Comparison of ENCODE assay signal across 16 mouse cellular contexts in genomic region chr8:78254374-78254773, GRCm38 (mm10). TPM values are rescaled to one million over a fixed set of nuclear protein-coding genes. Genes with fewer than 3 reads are reported as not detected.
DNase-seq lines count a peak whose midpoint lies in the region; ATAC-seq and TF ChIP-seq lines count a peak whose summit lies in the region.
"Had no signal": no experiment of that assay in that cellular context is flagged by ENCODE, and none has a peak within 500 bp of the region (broad histone marks: within the 10 kb centered on the region; RNA-seq: fewer than 3 reads in every experiment).

No protein-coding gene starts in this region.

- no peak overlapping the region for H3K9ac ChIP-seq in forebrain, embryonic 14.5 days (ENCODE audit: low read length)
- H3K9ac ChIP-seq in forebrain, embryonic 13.5 days, result no peak overlapping the region
- H3K9ac ChIP-seq in hindbrain, postnatal 0 days (replicated peaks; ENCODE audit: low read length), result no peak overlapping the region
- H3K9ac ChIP-seq in liver, embryonic 12.5 days, result no peak overlapping the region
- H3K9ac ChIP-seq: limb, embryonic 15.5 days had no signal

- H3K4me3 ChIP-seq in forebrain, embryonic 14.5 days (ENCODE audit: low read depth, low read length), result no peak overlapping the region
- H3K4me3 ChIP-seq in forebrain, embryonic 13.5 days, result no peak overlapping the region
- no peak overlapping the region for H3K4me3 ChIP-seq in hindbrain, postnatal 0 days (ENCODE audit: low read length)
- H3K4me3 ChIP-seq in liver, embryonic 12.5 days, result no peak overlapping the region
- H3K4me3 ChIP-seq: limb, embryonic 15.5 days had no signal

- no peaks in the 10 kb centered on the region for H3K36me3 ChIP-seq in forebrain, embryonic 14.5 days (ENCODE audit: control insufficient read depth, insufficient read depth, low read length)
- H3K36me3 ChIP-seq in forebrain, embryonic 13.5 days (ENCODE audit: poor library complexity, severe bottlenecking), result no peaks in the 10 kb centered on the region
- H3K36me3 ChIP-seq in hindbrain, postnatal 0 days (ENCODE audit: insufficient read depth, low read length), result no peaks in the 10 kb centered on the region
- no peaks in the 10 kb centered on the region for H3K36me3 ChIP-seq in liver, embryonic 12.5 days
- H3K36me3 ChIP-seq: limb, embryonic 15.5 days had no signal

- no peaks in the 10 kb centered on the region for H3K4me1 ChIP-seq in forebrain, embryonic 14.5 days (ENCODE audit: control insufficient read depth, insufficient read depth, low read length)
- no peaks in the 10 kb centered on the region for H3K4me1 ChIP-seq in forebrain, embryonic 13.5 days
- no peaks in the 10 kb centered on the region for H3K4me1 ChIP-seq in hindbrain, postnatal 0 days (ENCODE audit: insufficient read depth, low read length)
- H3K4me1 ChIP-seq in liver, embryonic 12.5 days, result no peaks in the 10 kb centered on the region
- H3K4me1 ChIP-seq: limb, embryonic 15.5 days had no signal

- H3K27me3 ChIP-seq in forebrain, embryonic 14.5 days (replicated peaks; ENCODE audit: control insufficient read depth, insufficient read depth, low read length), result no peaks in the 10 kb centered on the region
- no peaks in the 10 kb centered on the region for H3K27me3 ChIP-seq in forebrain, embryonic 13.5 days
- H3K27me3 ChIP-seq in hindbrain, postnatal 0 days (ENCODE audit: insufficient read depth, low read length), result no peaks in the 10 kb centered on the region
- no peaks in the 10 kb centered on the region for H3K27me3 ChIP-seq in liver, embryonic 12.5 days (replicated peaks)
- H3K27me3 ChIP-seq: limb, embryonic 15.5 days had no signal

- peak; percentile 30 for DNase-seq in forebrain, embryonic 14.5 days (ENCODE audit: low spot score)
- DNase-seq in lung, postnatal 36 days, result peak; percentile 4
- no peak for DNase-seq in lung, postnatal 10 days
- peak; percentile 13 for DNase-seq in cerebellum, adult 8-10 months
- peak; percentile 82 for DNase-seq in hindbrain, postnatal 0 days (ENCODE audit: low spot score)
- DNase-seq: adrenal gland, postnatal 36 days; heart, adult 11 months; heart, postnatal 14 days; kidney, adult 8-10 months; thymus, adult 18-20 months had no signal

- H3K9me3 ChIP-seq in forebrain, embryonic 14.5 days (replicated peaks; ENCODE audit: control insufficient read depth, low read length), result no peaks in the 10 kb centered on the region
- H3K9me3 ChIP-seq in forebrain, embryonic 13.5 days (replicated peaks), result no peaks in the 10 kb centered on the region
- H3K9me3 ChIP-seq in hindbrain, postnatal 0 days (ENCODE audit: low read length), result no peaks in the 10 kb centered on the region
- no peaks in the 10 kb centered on the region for H3K9me3 ChIP-seq in liver, embryonic 12.5 days (replicated peaks)
- H3K9me3 ChIP-seq: limb, embryonic 15.5 days had no signal

- ATAC-seq in forebrain, embryonic 14.5 days, result peak; percentile 32; the same call in 1 of the 2 replicates
- ATAC-seq in forebrain, embryonic 13.5 days, result no peak
- ATAC-seq in hindbrain, postnatal 0 days, result peak; percentile 90
- ATAC-seq in liver, embryonic 12.5 days, result no peak
- no peak for ATAC-seq in erythroblast, adult 5-6 weeks (replicated peaks; ENCODE audit: low FRiP score, poor library complexity, severe bottlenecking)

- TF ChIP-seq CTCF in hindbrain, postnatal 0 days (IDR thresholded peaks at IDR 0.05; ENCODE audit: low read depth), result peak; percentile 23; the same call in 1 of the 2 replicates

- no peak overlapping the region; the same call in 1 of the 2 replicates for H3K27ac ChIP-seq in forebrain, embryonic 14.5 days (ENCODE audit: low read depth, low read length)
- H3K27ac ChIP-seq in forebrain, embryonic 13.5 days, result no peak overlapping the region
- no peak overlapping the region for H3K27ac ChIP-seq in hindbrain, postnatal 0 days
- no peak overlapping the region for H3K27ac ChIP-seq in liver, embryonic 12.5 days
- H3K27ac ChIP-seq: limb, embryonic 15.5 days had no signal

- H3K4me2 ChIP-seq in forebrain, embryonic 14.5 days (ENCODE audit: low read length), result no peak overlapping the region
- H3K4me2 ChIP-seq in forebrain, embryonic 13.5 days, result no peak overlapping the region
- no peak overlapping the region for H3K4me2 ChIP-seq in hindbrain, postnatal 0 days (ENCODE audit: low read depth, low read length)
- no peak overlapping the region for H3K4me2 ChIP-seq in liver, embryonic 12.5 days
- H3K4me2 ChIP-seq: limb, embryonic 15.5 days had no signal

- 80% methylated on average over 4 of the region's 4 CpGs for WGBS in forebrain, embryonic 14.5 days
- WGBS in forebrain, embryonic 13.5 days, result 74% methylated on average over 4 of the region's 4 CpGs
- WGBS in hindbrain, postnatal 0 days, result 48% methylated on average over 4 of the region's 4 CpGs
- WGBS in liver, embryonic 12.5 days (ENCODE audit: insufficient replicate concordance), result 71% methylated on average over 4 of the region's 4 CpGs

RNA-seq across cellular contexts. Expression of gene Ttc29, which starts 41.3 kb away (rescaled TPM):
- polyA plus RNA-seq in forebrain, embryonic 14.5 days (2014; fragmentation: Nextera tagmentation; extraction: Ambion mirVana), result 0.41 and 1.1 TPM in 2 replicates
- polyA plus RNA-seq in forebrain, embryonic 13.5 days (2015; fragmentation: Nextera tagmentation; extraction: Ambion mirVana), result 0.50 and 0.55 TPM in 2 replicates
- total RNA-seq in hindbrain, postnatal 0 days (2014; rRNA removed), result 0.72 and 0.84 TPM in 2 replicates
- polyA plus RNA-seq in hindbrain, postnatal 0 days (2015; fragmentation: Nextera tagmentation; extraction: Ambion mirVana), result 0.69 and 0.87 TPM in 2 replicates
- polyA plus RNA-seq in liver, embryonic 12.5 days (2016; fragmentation: Nextera tagmentation; extraction: Ambion mirVana), result not detected in 2 replicates
- not detected in 2 replicates for total RNA-seq in erythroblast, adult 5-6 weeks (2015; ENCODE audit: low replicate concordance)
- total RNA-seq in erythroblast, adult 5-6 weeks (2017; ENCODE audit: low replicate concordance), result not detected in 2 replicates
- total RNA-seq: adrenal gland, postnatal 36 days; heart, postnatal 14 days had no signal
- polyA plus RNA-seq: forebrain, embryonic 11.5 days; spleen, adult 2 months had no signal

Comparison
In these comparisons a context has a peak if more than half of its experiments do, and no peak if none do; other contexts are left out.
1. ATAC-seq: peak in forebrain, embryonic 14.5 days (single experiment) and hindbrain, postnatal 0 days (single experiment); none in forebrain, embryonic 13.5 days (single experiment), liver, embryonic 12.5 days (single experiment) and erythroblast, adult 5-6 weeks (single experiment).